Mouse (Mus musculus) lung, adult 18-20 months (tissue): ENCODE measurements around the gene Tfec.

Experiments used
- DNase-seq, 2 experiments: peaks; one replicate each; pipeline ENCODE4 v3.0.0; 2022; ENCODE audit warnings: mixed read lengths in 2 of 2

The Tfec gene

DNA sequence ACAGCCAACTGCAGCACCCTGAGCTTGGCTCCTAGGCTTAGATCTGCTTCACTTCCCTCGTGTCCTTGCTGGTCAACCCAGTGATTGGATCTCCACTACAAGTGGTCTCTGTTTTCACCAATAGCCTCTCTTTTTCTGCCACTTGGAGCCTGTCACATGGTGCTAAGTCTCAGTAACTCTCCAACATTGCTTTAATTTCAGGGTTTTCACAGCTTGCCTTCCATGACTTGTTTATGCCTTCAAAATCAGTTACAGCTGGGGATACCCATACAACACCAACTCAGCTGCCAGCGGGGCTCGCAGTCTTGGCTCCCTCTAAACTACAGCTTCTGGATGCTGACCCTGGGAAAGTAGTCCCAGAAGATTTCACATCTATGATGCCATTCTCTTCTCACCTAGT is 113.1 kb downstream of the Tfec start:
- DNase-seq, result no peak
